Mouse (Mus musculus): ENCODE results near the gene Vps16. TPM values are rescaled to one million over a fixed set of nuclear protein-coding genes. Genes with fewer than 3 reads are reported as not detected.
A peak's percentile ranks its signal among the peaks of the same experiment; 100 is the strongest.

Vps16 gene
- polyA plus RNA-seq, 1 experiment from 2014 or later, result 99.3 TPM

DNA sequence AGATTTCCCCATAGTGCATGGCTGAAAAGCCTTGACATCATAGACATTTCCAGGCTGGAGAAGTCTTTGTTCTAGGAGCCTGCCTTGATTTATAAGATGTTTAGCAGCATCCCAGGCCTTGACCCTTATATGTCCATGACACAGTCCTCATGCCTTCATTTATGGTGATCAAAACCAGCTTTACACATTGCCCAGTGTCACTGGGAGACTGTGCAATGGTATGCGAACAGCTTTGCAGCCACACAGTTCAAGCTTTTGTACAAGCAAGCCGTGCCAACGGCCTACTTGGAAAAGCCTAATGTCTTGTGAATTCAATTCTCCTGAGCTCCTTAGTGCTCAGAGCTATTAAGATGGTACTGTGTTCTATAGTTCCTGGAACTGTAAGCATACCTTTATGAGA lies 58.6 kb downstream of the Vps16 start:
- Histone ChIP-seq H3K9ac (ENCODE audit: low read length) (no peak overlapping the region), H3K27ac (ENCODE audit: low read depth, low read length) (no peak overlapping the region), H3K4me3 (ENCODE audit: low read depth, low read length) (no peak overlapping the region), H3K4me2 (ENCODE audit: low read length) (no peak overlapping the region), H3K4me1 (ENCODE audit: control insufficient read depth, insufficient read depth, low read length) (no peaks in the 10 kb centered on the region), H3K9me3 (replicated peaks; ENCODE audit: control insufficient read depth, low read length) (no peaks in the 10 kb centered on the region; the same call in 1 of the 2 replicates), H3K36me3 (ENCODE audit: control insufficient read depth, insufficient read depth, low read length) (no peaks in the 10 kb centered on the region), H3K27me3 (replicated peaks; ENCODE audit: control insufficient read depth, insufficient read depth, low read length) (no peaks in the 10 kb centered on the region)
- DNase-seq (ENCODE audit: low spot score) (no peak), ATAC-seq (no peak)
- 66% methylated on average over 3 of the region's 3 CpGs for WGBS

DNA sequence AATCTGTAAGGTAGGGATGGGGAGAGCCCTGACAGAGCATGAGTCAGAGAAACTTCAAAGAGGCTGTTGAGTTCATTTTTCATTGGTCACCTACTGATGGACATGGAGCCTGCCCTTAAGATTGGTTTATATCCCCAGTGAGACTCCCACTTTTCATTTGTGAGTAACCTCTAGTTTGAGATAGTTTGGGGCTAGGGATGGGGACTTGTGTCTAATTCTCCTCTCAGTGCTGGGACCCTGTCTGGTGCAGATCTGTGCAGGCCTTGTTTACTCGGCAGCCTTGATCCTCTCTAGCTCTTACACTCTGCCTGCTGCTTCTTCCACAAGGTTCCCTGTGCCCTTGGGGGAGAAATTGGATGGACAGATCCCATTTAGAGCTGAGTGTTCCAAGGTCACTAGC lies 60.1 kb downstream of the Vps16 start:
- no peak for ATAC-seq
- Histone ChIP-seq H3K4me2 (ENCODE audit: low read length) (no peak overlapping the region), H3K9me3 (replicated peaks; ENCODE audit: control insufficient read depth, low read length) (no peaks in the 10 kb centered on the region; the same call in 1 of the 2 replicates), H3K27me3 (replicated peaks; ENCODE audit: control insufficient read depth, insufficient read depth, low read length) (no peaks in the 10 kb centered on the region), H3K4me3 (ENCODE audit: low read depth, low read length) (no peak overlapping the region), H3K4me1 (ENCODE audit: control insufficient read depth, insufficient read depth, low read length) (no peaks in the 10 kb centered on the region), H3K27ac (ENCODE audit: low read depth, low read length) (no peak overlapping the region), H3K9ac (ENCODE audit: low read length) (no peak overlapping the region), H3K36me3 (ENCODE audit: control insufficient read depth, insufficient read depth, low read length) (no peaks in the 10 kb centered on the region)
- WGBS, result 100% methylated on average over 1 of the region's 1 CpGs
- no peak for DNase-seq (ENCODE audit: low spot score)

- H3K27ac ChIP-seq (ENCODE audit: low read depth, low read length), result no peak overlapping the region
- ATAC-seq, result no peak
These were observed 63.9 kb downstream of the Vps16 start for GRCm38 (mm10) chr2:130488002-130488401.

GRCm38 (mm10) chr2:130488600-130488999 lies 64.5 kb downstream of the Vps16 start:
- 92% methylated on average over 4 of the region's 4 CpGs for WGBS

More at GRCm38 (mm10) chr2:130488002-130488401, 63.9 kb downstream of the Vps16 start:
- WGBS, result 33% methylated on average over 2 of the region's 2 CpGs
- Histone ChIP-seq H3K36me3 (ENCODE audit: control insufficient read depth, insufficient read depth, low read length) (no peaks in the 10 kb centered on the region), H3K4me2 (ENCODE audit: low read length) (no peak overlapping the region), H3K27me3 (replicated peaks; ENCODE audit: control insufficient read depth, insufficient read depth, low read length) (no peaks in the 10 kb centered on the region), H3K9ac (ENCODE audit: low read length) (no peak overlapping the region), H3K4me1 (ENCODE audit: control insufficient read depth, insufficient read depth, low read length) (peaks cover 3% of the 10 kb centered on the region; the same call in 1 of the 2 replicates), H3K4me3 (ENCODE audit: low read depth, low read length) (no peak overlapping the region), H3K9me3 (replicated peaks; ENCODE audit: control insufficient read depth, low read length) (peaks cover 2% of the 10 kb centered on the region; the same call in 1 of the 2 replicates)
- DNase-seq (ENCODE audit: low spot score), result no peak

DNA sequence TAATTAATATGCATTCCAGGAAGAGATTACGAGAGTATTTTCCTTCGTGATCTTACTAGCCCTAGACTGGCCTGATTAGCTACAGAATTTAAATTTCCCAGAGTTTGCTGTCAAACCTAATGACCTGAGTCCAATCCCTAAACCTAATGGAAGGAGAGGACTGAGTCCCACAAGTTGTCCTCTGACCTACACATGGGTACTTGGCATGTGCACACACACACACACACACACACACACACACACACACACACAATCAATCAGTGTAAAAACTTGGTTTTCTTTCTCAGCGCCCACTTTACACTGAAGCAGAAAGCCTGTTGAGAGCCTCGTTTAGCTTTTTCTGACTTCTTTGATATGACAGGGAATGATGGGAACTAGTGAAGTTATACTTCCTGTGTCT lies 67.0 kb downstream of the Vps16 start:
- ATAC-seq, result peak; percentile 67
- Histone ChIP-seq H3K9me3 (replicated peaks; ENCODE audit: control insufficient read depth, low read length) (0 out of 2 replicates have a peak, but pooled peaks cover 2% of the 10 kb centered on the region), H3K4me2 (ENCODE audit: low read length) (no peak overlapping the region), H3K27me3 (replicated peaks; ENCODE audit: control insufficient read depth, insufficient read depth, low read length) (no peaks in the 10 kb centered on the region), H3K4me3 (ENCODE audit: low read depth, low read length) (no peak overlapping the region), H3K36me3 (ENCODE audit: control insufficient read depth, insufficient read depth, low read length) (no peaks in the 10 kb centered on the region), H3K4me1 (ENCODE audit: control insufficient read depth, insufficient read depth, low read length) (peaks cover 12% of the 10 kb centered on the region), H3K27ac (ENCODE audit: low read depth, low read length) (peak overlapping the region; percentile 52; the same call in 1 of the 2 replicates), H3K9ac (ENCODE audit: low read length) (no peak overlapping the region)
- DNase-seq (ENCODE audit: low spot score), result peak; percentile 45
- WGBS, result 0% methylated on average over 4 of the region's 4 CpGs

More at GRCm38 (mm10) chr2:130488600-130488999, 64.5 kb downstream of the Vps16 start:
- no peak overlapping the region for H3K4me3 ChIP-seq (ENCODE audit: low read depth, low read length)
- peaks cover 3% of the 10 kb centered on the region; the same call in 1 of the 2 replicates for H3K4me1 ChIP-seq (ENCODE audit: control insufficient read depth, insufficient read depth, low read length)
- ATAC-seq (no peak), DNase-seq (ENCODE audit: low spot score) (no peak)
- no peak overlapping the region for H3K4me2 ChIP-seq (ENCODE audit: low read length)
- no peak overlapping the region for H3K9ac ChIP-seq (ENCODE audit: low read length)
- no peaks in the 10 kb centered on the region for H3K36me3 ChIP-seq (ENCODE audit: control insufficient read depth, insufficient read depth, low read length)
- H3K9me3 ChIP-seq (replicated peaks; ENCODE audit: control insufficient read depth, low read length), result peaks cover 2% of the 10 kb centered on the region; the same call in 1 of the 2 replicates
- H3K27ac ChIP-seq (ENCODE audit: low read depth, low read length), result no peak overlapping the region
- no peaks in the 10 kb centered on the region for H3K27me3 ChIP-seq (replicated peaks; ENCODE audit: control insufficient read depth, insufficient read depth, low read length)

DNA sequence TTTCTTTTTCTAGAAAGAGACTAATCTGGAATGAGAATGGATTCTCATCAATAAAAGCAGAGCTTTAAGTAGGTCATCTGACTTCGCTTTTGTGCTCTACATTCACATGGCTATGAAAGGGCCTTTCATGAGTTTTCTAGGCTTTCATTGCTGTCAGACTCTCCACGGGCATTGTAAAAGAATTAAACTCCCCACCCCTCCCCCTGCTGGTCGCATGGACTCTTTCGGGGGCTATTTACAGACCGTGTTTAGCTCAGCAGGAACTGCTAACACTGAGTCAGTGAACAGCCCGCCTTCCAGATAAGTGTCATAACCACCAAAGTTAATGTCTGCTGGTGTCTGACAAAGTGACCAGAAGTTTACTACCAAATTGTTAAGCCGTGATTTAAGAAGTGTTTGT lies 67.4 kb downstream of the Vps16 start:
- ATAC-seq, result peak; percentile 88
- H3K36me3 ChIP-seq (ENCODE audit: control insufficient read depth, insufficient read depth, low read length), result no peaks in the 10 kb centered on the region
- H3K4me3 ChIP-seq (ENCODE audit: low read depth, low read length), result no peak overlapping the region
- H3K4me2 ChIP-seq (ENCODE audit: low read length), result peak overlapping the region; percentile 7; the same call in 1 of the 2 replicates
- H3K27ac ChIP-seq (ENCODE audit: low read depth, low read length), result peak overlapping the region; percentile 70; the same call in 1 of the 2 replicates
- H3K9ac ChIP-seq (ENCODE audit: low read length), result no peak overlapping the region
- H3K9me3 ChIP-seq (replicated peaks; ENCODE audit: control insufficient read depth, low read length), result 0 out of 2 replicates have a peak, but pooled peaks cover 2% of the 10 kb centered on the region
- H3K27me3 ChIP-seq (replicated peaks; ENCODE audit: control insufficient read depth, insufficient read depth, low read length), result no peaks in the 10 kb centered on the region
- DNase-seq (ENCODE audit: low spot score), result peak; percentile 91
- peaks cover 16% of the 10 kb centered on the region for H3K4me1 ChIP-seq (ENCODE audit: control insufficient read depth, insufficient read depth, low read length)
- WGBS, result 2% methylated on average over 7 of the region's 7 CpGs

Other genes starting within 250 kb of the Vps16 start
- 532 and 571 TPM in 2 replicates for gene Snrpb, start 244.9 kb upstream of the Vps16 start, polyA plus RNA-seq (2014; fragmentation: Nextera tagmentation; extraction: Ambion mirVana)
- not detected in 2 replicates for gene Tmc2, start 229.1 kb upstream of the Vps16 start, polyA plus RNA-seq (2014; fragmentation: Nextera tagmentation; extraction: Ambion mirVana)
- gene Nop56, start 149.9 kb upstream of the Vps16 start, polyA plus RNA-seq (2014; fragmentation: Nextera tagmentation; extraction: Ambion mirVana), result 264 and 265 TPM in 2 replicates
- gene Idh3b, start 139.8 kb upstream of the Vps16 start, polyA plus RNA-seq (2014; fragmentation: Nextera tagmentation; extraction: Ambion mirVana), result 178 and 184 TPM in 2 replicates
- 2.1 and 2.4 TPM in 2 replicates for gene Ebf4, start 129.2 kb upstream of the Vps16 start, polyA plus RNA-seq (2014; fragmentation: Nextera tagmentation; extraction: Ambion mirVana)
- gene Cpxm1, start 26.8 kb upstream of the Vps16 start, polyA plus RNA-seq (2014; fragmentation: Nextera tagmentation; extraction: Ambion mirVana), result 10.1 and 10.9 TPM in 2 replicates
- gene Gm28372, start 19.1 kb upstream of the Vps16 start, polyA plus RNA-seq (2014; fragmentation: Nextera tagmentation; extraction: Ambion mirVana), result not detected in 2 replicates
- not detected in 2 replicates for gene 1700020A23Rik, start 19.1 kb upstream of the Vps16 start, polyA plus RNA-seq (2014; fragmentation: Nextera tagmentation; extraction: Ambion mirVana)
- gene Tmem239, start 17.9 kb upstream of the Vps16 start, polyA plus RNA-seq (2014; fragmentation: Nextera tagmentation; extraction: Ambion mirVana), result not detected in 2 replicates
- gene Pced1a, start 362 bp downstream of the Vps16 start, polyA plus RNA-seq (2014; fragmentation: Nextera tagmentation; extraction: Ambion mirVana), result 8.9 and 12.0 TPM in 2 replicates
- gene Ptpra, start 25.9 kb downstream of the Vps16 start, polyA plus RNA-seq (2014; fragmentation: Nextera tagmentation; extraction: Ambion mirVana), result 130 and 135 TPM in 2 replicates
- gene Mrps26, start 139.4 kb downstream of the Vps16 start, polyA plus RNA-seq (2014; fragmentation: Nextera tagmentation; extraction: Ambion mirVana), result 94.7 and 98.1 TPM in 2 replicates
- gene Oxt, start 151.8 kb downstream of the Vps16 start, polyA plus RNA-seq (2014; fragmentation: Nextera tagmentation; extraction: Ambion mirVana), result 0.66 TPM in 1 of 2 replicates, not detected in the other
- 17.7 and 27.0 TPM in 2 replicates for gene Avp, start 158.2 kb downstream of the Vps16 start, polyA plus RNA-seq (2014; fragmentation: Nextera tagmentation; extraction: Ambion mirVana)
- 14.0 and 15.9 TPM in 2 replicates for gene Fastkd5, start 205.7 kb downstream of the Vps16 start, polyA plus RNA-seq (2014; fragmentation: Nextera tagmentation; extraction: Ambion mirVana)
- 13.0 and 14.9 TPM in 2 replicates for gene Ubox5, start 205.7 kb downstream of the Vps16 start, polyA plus RNA-seq (2014; fragmentation: Nextera tagmentation; extraction: Ambion mirVana)
- 1.6 and 2.5 TPM in 2 replicates for gene Lzts3, start 218.5 kb downstream of the Vps16 start, polyA plus RNA-seq (2014; fragmentation: Nextera tagmentation; extraction: Ambion mirVana)
- 49.8 and 55.9 TPM in 2 replicates for gene Ddrgk1, start 240.3 kb downstream of the Vps16 start, polyA plus RNA-seq (2014; fragmentation: Nextera tagmentation; extraction: Ambion mirVana)
- gene Itpa, start 243.3 kb downstream of the Vps16 start, polyA plus RNA-seq (2014; fragmentation: Nextera tagmentation; extraction: Ambion mirVana), result 125 and 131 TPM in 2 replicates

Data from forebrain, embryonic 14.5 days (tissue).